Mouse (Mus musculus): ENCODE results near the gene Fuca2. TPM values are rescaled to one million over a fixed set of nuclear protein-coding genes. Genes with fewer than 3 reads are reported as not detected.

Gene Fuca2
- 104 TPM for polyA plus RNA-seq (2014; fragmentation: Illumina TruSeq; extraction: RNeasy Lipid Tissue Mini Kit (QIAGEN cat#74804); ENCODE audit: low read depth, low replicate concordance)

DNA sequence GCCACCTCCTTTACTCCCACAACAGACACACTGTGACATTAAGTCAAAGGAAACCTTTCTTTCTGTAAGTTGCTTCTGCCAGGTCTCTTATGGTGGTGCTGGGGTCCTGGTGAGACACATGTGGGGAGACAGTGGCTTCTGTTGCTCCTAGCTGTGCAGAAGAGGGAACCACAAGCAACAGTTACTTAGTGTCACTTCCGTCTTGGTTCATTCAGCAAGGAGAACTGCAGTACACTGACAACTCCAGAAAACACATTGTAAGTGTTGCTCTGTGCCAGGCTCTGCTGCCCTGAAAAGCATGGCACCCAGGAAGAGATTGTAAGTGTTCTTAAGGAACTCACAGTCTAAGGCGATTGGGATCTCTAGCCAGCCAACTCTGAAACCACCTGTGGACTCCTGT, at the start of gene Fuca2:
Fuca2 (plus strand) TSS at position 210 of the 400 bp plus-strand sequence.

GRCm38 (mm10) chr10:13473833-13474567, 25.3 kb upstream of the Fuca2 start, which contains the start of gene Phactr2:
Gene Phactr2, minus strand, starts transcription at chr10:13474412.

GRCm38 (mm10) chr10:13552646-13553497, 53.5 kb downstream of the Fuca2 start, which contains the start of the genes Adat2 and Pex3:
Gene Adat2, plus strand, starts transcription at chr10:13552894.
Gene Pex3, minus strand, starts transcription at chr10:13553142.

Other genes with a start within 250 kb of the Fuca2 start
- gene Phactr2, start 25.1 kb upstream of the Fuca2 start, polyA plus RNA-seq (2014; fragmentation: Illumina TruSeq; extraction: RNeasy Lipid Tissue Mini Kit (QIAGEN cat#74804); ENCODE audit: low read depth, low replicate concordance) = 13.6 TPM
- gene Adat2, start 53.4 kb downstream of the Fuca2 start, polyA plus RNA-seq (2014; fragmentation: Illumina TruSeq; extraction: RNeasy Lipid Tissue Mini Kit (QIAGEN cat#74804); ENCODE audit: low read depth, low replicate concordance) = 6.0 TPM
- gene Pex3, start 53.6 kb downstream of the Fuca2 start, polyA plus RNA-seq (2014; fragmentation: Illumina TruSeq; extraction: RNeasy Lipid Tissue Mini Kit (QIAGEN cat#74804); ENCODE audit: low read depth, low replicate concordance) = 35.0 TPM

All from adipose tissue, adult 10 weeks (tissue).